Mouse (Mus musculus) liver, embryonic 13.5 days (tissue): ENCODE data around the gene Slc4a8. TPM values are rescaled to one million over a fixed set of nuclear protein-coding genes. Genes with fewer than 3 reads are reported as not detected.
"Not testable (repeated sequence)": the region's sequence is repeated elsewhere in the genome, so short reads cannot be mapped to it uniquely, and the experiment has no call there.

Experiments
- ATAC-seq: fragments of 200-750 bp; cut with Nextera tagmentation; 2 replicates; pipeline ENCODE4 v1.8.0; 2017; ENCODE audit warnings: low read depth, mild to moderate bottlenecking, moderate number of reproducible peaks, moderate library complexity
- DNase-seq: peaks from one replicate; pipeline ENCODE4 v3.0.0; 2022
- H3K27ac ChIP-seq: fragments of 300-500 bp; sonication (generic); 2 replicates; pipeline ENCODE4 v1.5.1; 2015; ENCODE audit warnings: moderate library complexity, mild to moderate bottlenecking, inconsistent platforms
- H3K27me3 ChIP-seq: fragments of 300-500 bp; sonication (generic); 2 replicates; pipeline ENCODE4 v1.6.1; 2015; ENCODE audit warnings: mild to moderate bottlenecking, inconsistent platforms
- H3K36me3 ChIP-seq: fragments of 300-500 bp; sonication (generic); 2 replicates; pipeline ENCODE4 v1.6.1; 2015; ENCODE audit warnings: mild to moderate bottlenecking, inconsistent platforms
- H3K4me1 ChIP-seq: fragments of 300-500 bp; sonication (generic); replicated peaks from 2 replicates; pipeline ENCODE4 v1.6.1; 2015; ENCODE audit warnings: inconsistent platforms
- H3K4me2 ChIP-seq: fragments of 300-500 bp; sonication (generic); 2 replicates; pipeline ENCODE4 v1.6.1; 2015; ENCODE audit warnings: inconsistent platforms, mild to moderate bottlenecking, moderate library complexity
- H3K4me3 ChIP-seq: fragments of 300-500 bp; sonication (generic); replicated peaks from 2 replicates; pipeline ENCODE4 v1.5.1; 2015; ENCODE audit warnings: mild to moderate bottlenecking, inconsistent platforms
- H3K9ac ChIP-seq: fragments of 300-500 bp; sonication (generic); 2 replicates; pipeline ENCODE4 v1.6.1; 2015; ENCODE audit warnings: mild to moderate bottlenecking, inconsistent platforms
- H3K9me3 ChIP-seq: fragments of 300-500 bp; sonication (generic); replicated peaks from 2 replicates; pipeline ENCODE4 v1.6.1; 2016; ENCODE audit warnings: inconsistent platforms
- WGBS: fragments of 180-500 bp; shearing (Covaris S2); methylation state at CpG from one replicate; pipeline ENCODE4 v1.1.7; 2015; ENCODE audit not compliant: insufficient replicate concordance; 5-methylcytosine and 5-hydroxymethylcytosine counted together
- polyA plus RNA-seq: library from polyadenylated mRNA; unstranded; fragments of >200 nt; fragmentation: Nextera tagmentation; extraction: Ambion mirVana; gene quantifications from 2 replicates; pipeline ENCODE4 v1.2.1, GENCODE M21; 2015

Gene Slc4a8
- polyA plus RNA-seq, 1 experiment from 2014 or later, result 0.51 TPM

DNA sequence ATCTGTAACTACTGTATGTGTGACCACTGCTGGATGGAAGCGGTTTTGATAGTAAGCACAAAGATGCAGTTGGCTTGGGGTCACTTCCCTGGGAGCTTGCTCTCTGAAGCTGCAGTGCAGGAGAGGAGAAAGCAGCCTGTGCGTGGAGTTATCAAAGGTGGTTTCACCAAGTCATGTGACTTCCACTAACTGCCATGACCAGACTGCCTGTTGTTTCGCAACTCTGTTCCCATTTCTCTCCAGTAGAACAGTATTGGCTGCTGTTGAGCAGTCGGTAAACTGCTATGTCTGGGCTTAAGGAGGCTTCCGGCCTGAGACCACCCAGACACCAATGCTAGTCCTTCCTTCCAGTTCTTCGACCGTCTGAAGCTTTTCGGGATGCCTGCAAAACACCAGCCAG is 48.7 kb downstream of the Slc4a8 start:
- 36% methylated on average over 8 of the region's 8 CpGs for WGBS
- Histone ChIP-seq H3K36me3 (no peaks in the 10 kb centered on the region), H3K9ac (no peak overlapping the region), H3K27me3 (no peaks in the 10 kb centered on the region), H3K4me3 (no peak overlapping the region), H3K4me2 (no peak overlapping the region), H3K27ac (no peak overlapping the region), H3K9me3 (no peaks in the 10 kb centered on the region), H3K4me1 (peaks cover 12% of the 10 kb centered on the region; the same call in 1 of the 2 replicates)
- ATAC-seq, result no peak
- no peak for DNase-seq

- H3K4me2 ChIP-seq, result no peak overlapping the region
- no peaks in the 10 kb centered on the region for H3K36me3 ChIP-seq
- H3K4me3 ChIP-seq, result no peak overlapping the region
- no peak for ATAC-seq
- H3K4me1 ChIP-seq, result peaks cover 4% of the 10 kb centered on the region; the same call in 1 of the 2 replicates
- 50% methylated on average over 5 of the region's 5 CpGs for WGBS
- DNase-seq, result no peak
- no peaks in the 10 kb centered on the region for H3K27me3 ChIP-seq
- H3K9ac ChIP-seq, result no peak overlapping the region
- H3K9me3 ChIP-seq, result no peaks in the 10 kb centered on the region
- no peak overlapping the region for H3K27ac ChIP-seq
Observed at GRCm38 (mm10) chr15:100813501-100813900, 52.0 kb downstream of the Slc4a8 start.

DNA sequence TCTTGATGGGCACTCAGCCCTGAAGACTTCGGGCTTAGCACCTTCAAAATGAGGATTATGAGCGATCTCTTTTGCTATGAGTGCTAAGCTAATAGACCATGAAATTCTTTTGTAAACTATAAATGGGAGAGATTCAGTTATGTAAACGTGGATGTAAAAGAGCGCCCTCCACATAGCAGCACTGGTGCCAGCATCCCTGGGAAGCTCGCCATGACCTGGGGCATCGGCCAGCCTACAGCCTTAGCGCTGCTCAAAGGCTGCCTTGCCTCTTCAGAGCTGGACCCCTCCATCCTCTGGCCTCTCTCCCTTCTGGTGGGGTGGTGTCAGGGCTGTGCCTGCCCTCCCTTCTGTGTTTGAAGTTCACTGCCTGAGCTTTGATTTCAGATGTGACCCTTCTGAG is 52.5 kb downstream of the Slc4a8 start:
- Histone ChIP-seq H3K4me1 (0 out of 2 replicates have a peak, but pooled peaks cover 3% of the 10 kb centered on the region), H3K4me2 (no peak overlapping the region), H3K9ac (no peak overlapping the region), H3K36me3 (no peaks in the 10 kb centered on the region), H3K9me3 (no peaks in the 10 kb centered on the region), H3K27me3 (no peaks in the 10 kb centered on the region), H3K4me3 (no peak overlapping the region), H3K27ac (no peak overlapping the region)
- 72% methylated on average over 7 of the region's 7 CpGs for WGBS
- ATAC-seq (no peak), DNase-seq (no peak)

DNA sequence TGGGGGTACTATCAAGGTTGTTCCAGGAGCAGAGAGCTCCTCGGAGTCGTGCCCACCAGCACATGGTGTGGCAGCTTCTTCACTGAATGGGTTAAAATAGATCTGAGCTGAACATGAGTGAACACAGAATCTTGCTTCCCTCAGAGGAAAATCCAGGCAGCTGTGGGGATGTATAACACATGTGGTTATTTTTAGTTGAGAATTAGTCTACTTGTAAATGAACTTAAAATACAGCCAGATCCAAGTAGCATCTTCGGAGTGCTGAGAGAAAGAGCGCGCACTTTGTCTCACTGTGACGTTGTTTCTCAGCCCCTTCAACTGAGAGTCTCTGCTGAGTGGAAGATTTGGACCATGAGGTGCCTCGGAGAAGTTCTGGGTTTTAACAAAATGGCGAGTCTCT is 53.8 kb downstream of the Slc4a8 start:
- no peak overlapping the region for H3K27ac ChIP-seq
- no peak overlapping the region for H3K4me3 ChIP-seq

GRCm38 (mm10) chr15:100818860-100819259 is 57.3 kb downstream of the Slc4a8 start:
- no peak for ATAC-seq
- Histone ChIP-seq H3K4me3 (no peak overlapping the region), H3K4me1 (no peaks in the 10 kb centered on the region), H3K36me3 (no peaks in the 10 kb centered on the region), H3K9ac (no peak overlapping the region), H3K27me3 (peaks cover 15% of the 10 kb centered on the region; the same call in 1 of the 2 replicates), H3K9me3 (no peaks in the 10 kb centered on the region), H3K4me2 (no peak overlapping the region), H3K27ac (no peak overlapping the region)
- 47% methylated on average over 3 of the region's 3 CpGs for WGBS
- no peak for DNase-seq

More for the DNA sequence above, 53.8 kb downstream of the Slc4a8 start:
- no peak overlapping the region for H3K4me2 ChIP-seq
- DNase-seq, result no peak
- WGBS, result 61% methylated on average over 8 of the region's 8 CpGs
- no peaks in the 10 kb centered on the region for H3K36me3 ChIP-seq
- H3K9ac ChIP-seq, result no peak overlapping the region
- ATAC-seq, result no peak
- H3K4me1 ChIP-seq, result 0 out of 2 replicates have a peak, but pooled peaks cover 3% of the 10 kb centered on the region
- no peaks in the 10 kb centered on the region for H3K27me3 ChIP-seq
- no peaks in the 10 kb centered on the region for H3K9me3 ChIP-seq

GRCm38 (mm10) chr15:100821824-100822223 is 60.3 kb downstream of the Slc4a8 start:
- ATAC-seq, result no peak
- H3K4me3 ChIP-seq, result no peak overlapping the region
- H3K9ac ChIP-seq, result no peak overlapping the region
- no peak for DNase-seq
- WGBS, result 42% methylated on average over 8 of the region's 8 CpGs
- H3K27me3 ChIP-seq, result peaks cover 39% of the 10 kb centered on the region
- no peak overlapping the region for H3K27ac ChIP-seq
- H3K36me3 ChIP-seq, result no peaks in the 10 kb centered on the region
- no peak overlapping the region for H3K4me2 ChIP-seq
- H3K9me3 ChIP-seq, result no peaks in the 10 kb centered on the region
- no peaks in the 10 kb centered on the region for H3K4me1 ChIP-seq

GRCm38 (mm10) chr15:100822370-100822769 is 60.8 kb downstream of the Slc4a8 start:
- H3K36me3 ChIP-seq, H3K4me1 ChIP-seq, H3K9me3 ChIP-seq, H3K4me3 ChIP-seq, H3K9ac ChIP-seq, H3K4me2 ChIP-seq, DNase-seq, ATAC-seq, H3K27ac ChIP-seq: not testable (repeated sequence)
- WGBS, result 56% methylated on average over 4 of the region's 4 CpGs
- H3K27me3 ChIP-seq, result peaks cover 39% of the 10 kb centered on the region

DNA sequence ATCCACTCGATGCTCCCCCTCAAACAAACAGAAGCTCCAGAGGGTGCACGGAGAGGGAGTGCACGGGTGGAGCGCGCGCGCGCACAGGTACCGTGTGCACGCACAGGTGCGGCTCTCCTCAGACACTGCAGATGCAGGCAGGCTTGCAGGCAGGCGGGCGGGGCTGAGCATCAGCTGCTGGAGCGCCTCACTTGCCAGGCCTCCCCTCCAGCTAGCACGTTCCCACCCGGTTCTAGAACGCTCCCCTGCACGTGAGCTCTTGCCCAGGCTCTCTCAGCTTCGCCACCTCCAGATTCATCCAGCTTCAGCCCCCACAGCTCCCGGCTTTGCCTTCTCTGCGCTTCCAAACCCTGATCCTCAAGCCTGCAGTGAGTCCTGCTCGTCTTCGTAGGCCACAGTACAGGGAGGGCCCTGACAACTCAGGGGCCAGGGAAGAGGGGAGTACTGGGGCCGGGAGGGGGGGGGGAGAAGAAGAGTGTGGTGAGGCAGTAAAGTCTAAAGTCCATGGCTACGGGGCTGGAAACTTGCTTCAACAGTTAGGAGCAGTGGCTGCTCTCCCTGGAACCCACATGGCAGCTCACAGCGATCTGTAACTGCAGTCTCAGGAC is 63.8 kb downstream of the Slc4a8 start:
- Histone ChIP-seq H3K4me3 (no peak overlapping the region), H3K27ac (no peak overlapping the region), H3K9me3 (no peaks in the 10 kb centered on the region), H3K4me1 (no peaks in the 10 kb centered on the region), H3K4me2 (no peak overlapping the region), H3K36me3 (no peaks in the 10 kb centered on the region), H3K27me3 (peaks cover 39% of the 10 kb centered on the region), H3K9ac (no peak overlapping the region)
- DNase-seq (no peak), ATAC-seq (no peak)
- 20% methylated on average over 26 of the region's 26 CpGs for whole genome bisulfite sequencing

GRCm38 (mm10) chr15:100826076-100826475 is 64.5 kb downstream of the Slc4a8 start:
- DNase-seq (no peak), ATAC-seq (no peak)
- no peak overlapping the region for H3K9ac ChIP-seq
- no peaks in the 10 kb centered on the region for H3K36me3 ChIP-seq
- H3K9me3 ChIP-seq, result no peaks in the 10 kb centered on the region
- H3K4me3 ChIP-seq, result no peak overlapping the region
- H3K4me2 ChIP-seq, result no peak overlapping the region
- whole genome bisulfite sequencing, result 70% methylated on average over 8 of the region's 8 CpGs
- no peaks in the 10 kb centered on the region for H3K4me1 ChIP-seq
- peaks cover 39% of the 10 kb centered on the region for H3K27me3 ChIP-seq
- no peak overlapping the region for H3K27ac ChIP-seq

- Histone ChIP-seq H3K27me3 (peaks cover 19% of the 10 kb centered on the region), H3K9ac (no peak overlapping the region), H3K36me3 (no peaks in the 10 kb centered on the region), H3K4me2 (no peak overlapping the region), H3K4me1 (no peaks in the 10 kb centered on the region), H3K9me3 (no peaks in the 10 kb centered on the region), H3K27ac (no peak overlapping the region), H3K4me3 (no peak overlapping the region)
- ATAC-seq, result no peak
- no peak for DNase-seq
- WGBS, result 65% methylated on average over 9 of the region's 9 CpGs
Observed at GRCm38 (mm10) chr15:100829775-100830174, 68.2 kb downstream of the Slc4a8 start.

- Histone ChIP-seq H3K27me3 (peaks cover 10% of the 10 kb centered on the region), H3K36me3 (no peaks in the 10 kb centered on the region), H3K9me3 (no peaks in the 10 kb centered on the region), H3K27ac (no peak overlapping the region), H3K4me3 (no peak overlapping the region), H3K9ac (no peak overlapping the region), H3K4me1 (no peaks in the 10 kb centered on the region), H3K4me2 (no peak overlapping the region)
- DNase-seq, result no peak
- no peak for ATAC-seq
- 39% methylated on average over 6 of the region's 6 CpGs for WGBS
Observed at GRCm38 (mm10) chr15:100830682-100831081, 69.1 kb downstream of the Slc4a8 start.

DNA sequence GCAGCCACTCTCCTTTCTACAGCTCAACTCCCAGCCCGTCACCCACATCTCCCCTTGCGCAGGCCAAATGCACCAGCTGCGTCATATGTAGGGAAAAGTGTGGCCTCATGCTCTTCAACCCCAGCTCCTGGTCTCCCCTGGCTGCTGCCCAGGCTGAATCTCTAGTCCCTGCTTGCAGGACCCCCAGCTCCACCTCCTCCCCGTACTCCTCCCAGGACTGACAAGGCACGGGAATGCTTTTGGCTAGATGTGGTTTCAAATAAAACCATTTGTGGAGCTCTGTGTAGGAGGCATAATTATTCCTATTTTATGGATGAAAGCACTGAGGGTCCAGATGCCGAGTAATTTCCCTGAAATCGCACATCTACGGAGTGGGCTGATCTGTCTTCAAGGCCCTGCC is 70.6 kb downstream of the Slc4a8 start:
- no peak overlapping the region for H3K9ac ChIP-seq
- H3K27ac ChIP-seq, result no peak overlapping the region
- no peak for DNase-seq
- WGBS, result 74% methylated on average over 8 of the region's 8 CpGs
- H3K4me2 ChIP-seq, result no peak overlapping the region
- H3K36me3 ChIP-seq, result no peaks in the 10 kb centered on the region
- H3K4me1 ChIP-seq, result no peaks in the 10 kb centered on the region
- no peak for ATAC-seq
- H3K4me3 ChIP-seq, result no peak overlapping the region
- peaks cover 4% of the 10 kb centered on the region for H3K27me3 ChIP-seq
- H3K9me3 ChIP-seq, result no peaks in the 10 kb centered on the region
